Mouse (Mus musculus) left cerebral cortex, adult 9 months (tissue): ENCODE measurements around the gene H2-M10.3.
"Not testable (repeated sequence)": the region's sequence is repeated elsewhere in the genome, so short reads cannot be mapped to it uniquely, and the experiment has no call there.

ENCODE experiments used
- DNase-seq, 2 experiments: peaks; one replicate each; pipeline ENCODE4 v3.0.0; 2022; ENCODE audit warnings: low spot score in 2 of 2

Gene H2-M10.3

DNA sequence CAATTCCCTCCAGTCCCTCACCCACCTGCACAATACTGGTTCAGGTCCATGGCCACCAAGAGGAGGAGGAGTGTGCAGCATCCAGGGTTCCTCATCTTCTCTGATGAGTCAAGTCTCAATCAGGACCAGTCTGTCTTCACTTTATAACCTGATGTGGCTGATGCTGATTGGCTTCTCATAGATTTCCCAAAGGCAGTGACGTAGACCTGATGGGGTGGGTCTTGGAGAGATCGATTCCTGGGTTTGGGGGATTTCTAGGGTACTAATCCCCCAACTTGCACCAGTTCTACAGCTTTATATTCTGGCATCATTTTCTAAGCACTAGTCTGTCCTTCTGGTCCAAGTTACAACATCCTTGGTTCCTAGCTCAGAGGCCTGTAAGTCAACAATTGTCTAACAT lies at the start of gene H2-M10.3:
Gene H2-M10.3, minus strand, starts transcription at position 101 of the 400 bp plus-strand sequence.
- not testable (repeated sequence) for DNase-seq

DNA sequence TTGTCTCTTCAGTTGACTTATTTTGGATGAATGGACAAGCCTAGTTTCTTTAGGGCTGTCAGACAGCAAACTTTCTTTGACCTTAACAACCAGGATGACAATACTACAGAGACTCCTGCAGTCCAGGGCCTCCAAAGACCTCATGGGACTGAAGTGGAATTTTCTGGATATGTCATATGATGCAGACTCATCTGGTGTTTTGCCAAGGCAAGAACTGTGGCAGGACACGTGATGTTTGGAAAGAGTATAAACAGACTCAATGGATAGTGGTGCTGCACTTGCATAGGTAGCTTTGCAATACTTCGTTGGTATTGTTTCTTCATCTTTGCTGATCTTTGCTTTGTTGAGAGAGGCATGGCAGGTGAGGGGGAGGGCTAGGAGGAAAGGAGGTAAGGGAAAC lies 49.2 kb upstream of the H2-M10.3 start:
- no peak for DNase-seq

GRCm38 (mm10) chr17:36415407-36415806 lies 47.2 kb upstream of the H2-M10.3 start:
- DNase-seq: no peak

- DNase-seq: no peak
Measured at GRCm38 (mm10) chr17:36414361-36414760, 46.1 kb upstream of the H2-M10.3 start.

GRCm38 (mm10) chr17:36389907-36390306 lies 21.7 kb upstream of the H2-M10.3 start:
- no peak for DNase-seq

GRCm38 (mm10) chr17:36362404-36362803 lies 5.8 kb downstream of the H2-M10.3 start:
- not testable (repeated sequence) for DNase-seq

DNA sequence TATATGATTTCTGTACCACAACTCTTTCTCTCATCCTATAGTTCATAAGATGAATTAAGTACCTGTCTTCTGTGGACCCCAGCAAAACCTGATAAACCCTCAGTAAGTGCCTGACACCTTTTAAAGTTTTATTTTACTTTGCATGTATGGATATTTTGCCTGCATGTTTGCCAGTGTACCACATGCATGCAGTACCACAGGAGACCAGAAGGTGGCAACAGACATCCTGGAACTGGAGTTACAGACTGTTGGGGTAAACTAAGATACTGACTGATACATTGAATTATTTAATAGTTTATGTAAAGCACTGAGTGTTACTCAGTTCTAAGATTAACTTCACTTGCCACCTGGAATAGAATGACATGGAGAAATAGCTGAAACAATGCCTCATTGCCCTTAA lies 10.7 kb downstream of the H2-M10.3 start:
- peak in 1 of 2 experiments; percentile 66 for DNase-seq

DNA sequence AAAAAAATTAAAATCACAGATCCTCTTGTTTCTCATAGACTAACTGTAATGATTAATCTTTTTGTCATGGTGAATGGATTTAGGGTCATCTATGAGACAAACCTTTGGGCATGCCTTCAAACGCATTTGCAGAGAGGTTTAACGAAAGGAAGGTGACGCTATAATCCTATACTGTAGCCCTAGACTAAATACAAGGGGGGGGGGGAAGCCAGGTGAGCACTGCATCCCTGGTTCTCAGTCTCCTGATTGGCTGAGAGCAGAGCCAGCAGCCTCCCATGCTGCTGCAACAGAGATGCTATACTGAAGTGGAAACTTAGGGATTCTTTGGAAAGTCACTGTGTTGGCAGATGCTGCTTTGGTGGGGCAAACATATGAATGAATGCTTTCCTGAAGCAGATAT lies 12.5 kb downstream of the H2-M10.3 start:
- no peak for DNase-seq

- peak; percentile 26 to 79 for DNase-seq
Measured at GRCm38 (mm10) chr17:36355343-36355742, 12.9 kb downstream of the H2-M10.3 start.

- no peak for DNase-seq
Measured at GRCm38 (mm10) chr17:36326055-36326454, 42.2 kb downstream of the H2-M10.3 start, which contains the start of gene H2-M10.1. H2-M10.1 (minus strand) TSS chr17:36326155.

DNA sequence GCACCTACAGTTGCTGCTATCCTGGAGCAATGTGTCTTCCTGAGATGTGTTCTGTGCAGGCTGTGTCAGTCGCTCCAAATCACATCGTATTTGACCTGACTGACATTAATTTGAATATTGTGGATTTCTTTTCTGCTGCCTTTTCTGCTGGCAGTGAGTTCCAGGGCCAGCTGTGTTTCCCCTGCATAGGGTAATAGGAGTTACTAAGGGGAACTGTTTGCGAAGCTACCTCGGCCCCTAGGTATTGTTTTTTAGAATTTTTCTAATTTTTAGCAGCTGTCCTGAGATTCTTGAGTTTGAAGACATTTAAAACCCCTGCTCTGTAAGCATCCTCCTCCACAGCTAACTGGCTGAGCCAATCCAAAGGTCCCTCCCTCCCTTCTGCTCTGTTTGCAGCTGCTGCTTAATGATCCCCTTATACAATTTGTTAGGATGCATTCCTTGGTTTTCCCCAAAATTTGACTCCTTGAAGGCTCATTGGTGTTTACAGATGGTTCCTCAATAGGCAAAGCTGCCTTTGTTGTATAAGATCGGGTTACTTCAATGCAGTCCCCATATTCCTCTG lies 52.4 kb downstream of the H2-M10.3 start:
- no peak for DNase-seq

- peak; percentile 70 to 78 for DNase-seq
Measured at GRCm38 (mm10) chr17:36315041-36315688, 53.1 kb downstream of the H2-M10.3 start.
